Mouse (Mus musculus): ENCODE measurements around the gene Ide. TPM values are rescaled to one million over a fixed set of nuclear protein-coding genes. Genes with fewer than 3 reads are reported as not detected.

Ide gene
- 100 to 1,000 TPM in 11 of 26 experiments, 10 to 100 TPM in 14, 1 to 10 TPM in 1; 7.7 to 132 (median 83.5) TPM for total RNA-seq (2018; cell fraction: chromatin; rRNA removed)
- 10 to 100 TPM; 46.8 to 68.2 (median 59.2) TPM for total RNA-seq (2018; cell fraction: cytosol; rRNA removed)
- 100 to 1,000 TPM in 1 of 26 experiments, 10 to 100 TPM in 25; 16.4 to 104 (median 55.1) TPM for total RNA-seq (2018; cell fraction: nucleus; rRNA removed)
- polyA plus RNA-seq (2018) = 42.9 to 68.4 TPM (median 54.3 TPM) in 3 replicates

DNA sequence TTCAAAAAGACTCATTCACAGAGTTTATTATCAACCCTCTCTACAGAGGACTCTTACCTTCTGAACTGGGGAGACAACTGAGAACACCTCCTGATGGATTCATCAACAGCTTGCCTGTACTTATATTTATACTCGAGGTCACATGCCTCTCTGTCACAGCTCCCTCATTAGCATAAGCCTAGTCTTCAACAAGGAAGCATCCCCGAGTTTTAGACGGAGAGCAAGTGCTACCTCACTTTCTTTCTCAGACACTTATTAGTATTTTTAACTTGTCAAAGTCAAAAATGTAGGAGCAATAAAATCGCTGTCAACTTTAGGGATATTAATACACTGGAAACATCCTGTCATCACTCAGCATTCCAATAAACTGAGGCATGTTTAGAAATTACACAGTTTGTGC is at the start of gene Ide:
Gene Ide (minus strand): TSS at position 101 of the 400 bp plus-strand sequence.
- Histone ChIP-seq H3K36me3 (ENCODE audit: inconsistent target) (no peaks in the 10 kb centered on the region), H3K4me3 (ENCODE audit: inconsistent target) (no peak within 1 kb of the TSS), H3K27ac (no peak within 1 kb of the TSS), H3K79me2 (ENCODE audit: inconsistent target) (peaks cover 40% of the 10 kb centered on the region; the same call in 1 of the 2 replicates)
- 86% methylated on average over 4 of the region's 4 CpGs for WGBS (ENCODE audit: missing documents)

DNA sequence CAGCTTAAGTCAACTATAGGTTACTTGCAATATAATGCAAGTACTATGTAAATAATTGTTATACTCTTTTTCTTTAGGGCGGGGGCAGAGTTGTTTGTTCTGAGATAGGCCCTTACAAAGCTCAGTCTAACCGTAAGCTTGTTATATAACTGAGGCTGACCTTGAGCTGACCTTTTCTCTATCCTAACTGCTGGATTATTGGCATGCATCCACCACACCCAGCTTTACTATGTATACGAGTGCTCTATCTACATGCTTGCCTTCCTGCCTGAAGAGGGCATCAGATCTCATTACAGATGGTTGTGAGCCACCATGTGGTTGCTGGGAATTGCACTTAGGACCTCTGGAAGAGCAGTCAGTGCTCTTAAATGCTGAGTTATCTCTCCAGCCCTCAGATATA is 48.5 kb upstream of the Ide start:
- no peaks in the 10 kb centered on the region for H3K36me3 ChIP-seq (ENCODE audit: inconsistent target)
- H3K4me3 ChIP-seq (ENCODE audit: inconsistent target) = no peak overlapping the region
- peaks cover 54% of the 10 kb centered on the region for H3K79me2 ChIP-seq (ENCODE audit: inconsistent target)
- H3K27ac ChIP-seq = no peak overlapping the region
- WGBS (ENCODE audit: missing documents) = 100% methylated on average over 3 of the region's 3 CpGs

DNA sequence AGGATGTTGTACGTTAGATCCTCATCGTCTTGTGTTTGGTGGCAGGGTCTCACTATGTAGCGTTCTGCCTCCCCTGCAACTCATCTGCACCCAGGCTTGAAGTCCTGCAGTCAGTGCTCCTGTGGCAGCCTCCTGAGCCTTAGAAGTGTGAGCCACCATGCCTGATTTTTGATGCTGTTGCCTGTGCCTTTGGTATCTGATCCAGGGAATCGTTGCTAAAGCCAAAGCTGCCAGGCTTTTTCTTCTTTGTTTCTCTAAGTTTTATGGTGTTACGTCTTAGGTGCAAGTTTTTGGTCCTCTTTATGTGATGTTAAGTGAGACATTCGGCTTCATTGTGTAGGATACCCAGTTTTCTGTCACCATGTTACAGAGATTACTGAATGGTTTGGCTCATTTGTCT is 41.2 kb upstream of the Ide start:
- H3K36me3 ChIP-seq (ENCODE audit: inconsistent target) = no peaks in the 10 kb centered on the region
- no peak overlapping the region for H3K4me3 ChIP-seq (ENCODE audit: inconsistent target)
- no peak overlapping the region for H3K27ac ChIP-seq
- 91% methylated on average over 6 of the region's 6 CpGs for WGBS (ENCODE audit: missing documents)
- peaks cover 76% of the 10 kb centered on the region for H3K79me2 ChIP-seq (ENCODE audit: inconsistent target)

DNA sequence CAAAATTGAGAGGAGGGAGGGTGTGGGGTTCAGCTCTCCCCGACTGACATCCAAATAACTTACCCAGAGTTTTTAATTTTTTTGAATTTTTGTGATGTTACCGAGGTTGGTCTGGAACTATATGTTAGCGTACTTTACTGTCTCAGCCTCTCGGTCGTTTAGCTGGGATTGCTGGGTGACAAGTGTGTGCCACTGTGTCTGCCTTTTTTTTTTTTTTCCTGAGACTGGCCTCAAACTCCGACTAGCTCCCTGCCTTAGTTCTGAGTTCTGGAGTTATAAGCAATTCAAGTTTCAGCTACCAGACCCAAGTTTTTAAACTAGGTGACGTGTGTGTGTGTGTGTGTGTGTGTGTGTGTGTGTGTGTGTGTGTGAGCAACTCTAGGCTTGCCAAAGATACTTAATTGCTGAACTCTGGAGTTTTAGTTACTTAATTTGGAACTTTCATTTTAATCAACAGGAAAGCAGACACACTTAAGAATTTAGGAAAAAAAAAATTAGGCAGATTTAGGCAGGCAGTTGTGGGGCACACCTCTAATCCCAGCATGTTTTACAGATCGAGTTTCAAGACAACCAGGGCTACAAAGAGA is 39.8 kb upstream of the Ide start:
- peak overlapping the region; percentile 77 for H3K4me3 ChIP-seq (ENCODE audit: inconsistent target)
- H3K79me2 ChIP-seq (ENCODE audit: inconsistent target) = peaks cover 63% of the 10 kb centered on the region
- H3K36me3 ChIP-seq (ENCODE audit: inconsistent target) = no peaks in the 10 kb centered on the region
- peak overlapping the region; percentile 84 for H3K27ac ChIP-seq
- WGBS (ENCODE audit: missing documents) = 13% methylated on average over 8 of the region's 8 CpGs

DNA sequence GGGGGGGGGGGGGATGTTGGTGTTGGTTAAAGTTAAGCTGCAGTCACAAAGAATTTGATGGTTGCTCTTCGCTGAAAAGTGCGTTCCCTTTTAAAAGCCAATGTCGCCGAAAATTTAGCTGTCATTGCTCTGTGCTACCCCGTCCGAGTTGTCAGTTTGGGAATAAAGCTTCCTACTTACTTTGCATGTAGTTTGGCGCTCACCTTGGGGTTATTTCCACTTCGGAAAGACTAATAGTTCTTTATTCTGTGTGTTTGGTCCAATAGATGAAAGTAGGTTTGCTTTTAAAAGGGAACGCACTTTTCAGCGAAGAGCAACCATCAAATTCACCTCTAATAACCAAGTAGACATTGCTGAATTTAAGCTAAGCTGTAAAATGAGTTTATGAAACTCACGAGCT is 39.2 kb upstream of the Ide start:
- Histone ChIP-seq H3K27ac (peak overlapping the region; percentile 84), H3K4me3 (ENCODE audit: inconsistent target) (peak overlapping the region; percentile 77), H3K79me2 (ENCODE audit: inconsistent target) (peaks cover 56% of the 10 kb centered on the region), H3K36me3 (ENCODE audit: inconsistent target) (no peaks in the 10 kb centered on the region)
- WGBS (ENCODE audit: missing documents) = 1% methylated on average over 11 of the region's 11 CpGs

DNA sequence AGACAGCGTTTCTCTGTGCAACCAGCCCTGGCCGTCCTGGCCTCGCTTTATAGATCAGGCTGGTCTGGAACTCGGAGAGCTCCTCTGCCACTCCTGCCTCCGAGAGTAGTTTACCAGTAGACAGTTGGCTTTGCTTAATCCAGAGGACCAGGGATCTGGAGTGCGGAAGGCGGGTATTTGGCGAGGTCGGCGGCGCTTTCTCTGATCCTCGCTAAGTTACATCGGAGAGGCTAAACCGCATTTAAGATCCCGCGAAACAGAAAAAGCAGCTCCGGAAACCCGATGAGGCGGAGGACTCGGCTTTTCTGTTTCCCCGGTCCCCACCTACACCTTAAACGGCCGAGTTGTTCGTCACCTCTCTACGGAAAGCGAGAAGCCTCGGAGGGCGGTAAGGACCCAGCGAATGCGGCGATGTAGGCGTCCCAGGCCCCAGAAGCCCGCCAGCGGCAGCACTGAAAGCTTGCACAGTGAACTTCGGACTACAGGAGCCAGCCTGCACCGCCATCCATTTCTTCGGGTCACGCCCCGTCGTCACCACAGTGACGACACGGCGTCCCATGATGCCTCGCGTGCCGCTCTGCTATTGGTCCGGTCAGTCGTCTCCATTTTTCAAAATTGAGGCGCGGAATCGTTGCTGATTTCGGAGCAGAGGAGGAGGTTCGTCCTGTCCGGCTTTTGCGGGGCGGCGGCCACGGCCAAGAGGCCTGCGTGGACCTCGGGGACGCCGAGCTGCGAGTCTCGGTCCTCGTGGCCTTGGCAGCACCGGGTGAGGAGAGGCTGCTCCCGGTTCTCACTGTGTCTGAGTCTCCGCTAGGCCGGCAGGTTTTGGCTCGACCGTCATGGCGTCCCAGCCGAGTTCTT is 38.3 kb upstream of the Ide start, which contains the start of gene Kif11:
Gene Kif11 (plus strand): TSS at position 649 of the 861 bp plus-strand sequence.
- H3K36me3 ChIP-seq (ENCODE audit: inconsistent target) = no peaks in the 10 kb centered on the region
- 1% methylated on average over 73 of the region's 73 CpGs for WGBS (ENCODE audit: missing documents)
- peak within 1 kb of the TSS; percentile 77 for H3K4me3 ChIP-seq (ENCODE audit: inconsistent target)
- H3K79me2 ChIP-seq (ENCODE audit: inconsistent target) = peaks cover 48% of the 10 kb centered on the region
- peak within 1 kb of the TSS; percentile 84 for H3K27ac ChIP-seq

DNA sequence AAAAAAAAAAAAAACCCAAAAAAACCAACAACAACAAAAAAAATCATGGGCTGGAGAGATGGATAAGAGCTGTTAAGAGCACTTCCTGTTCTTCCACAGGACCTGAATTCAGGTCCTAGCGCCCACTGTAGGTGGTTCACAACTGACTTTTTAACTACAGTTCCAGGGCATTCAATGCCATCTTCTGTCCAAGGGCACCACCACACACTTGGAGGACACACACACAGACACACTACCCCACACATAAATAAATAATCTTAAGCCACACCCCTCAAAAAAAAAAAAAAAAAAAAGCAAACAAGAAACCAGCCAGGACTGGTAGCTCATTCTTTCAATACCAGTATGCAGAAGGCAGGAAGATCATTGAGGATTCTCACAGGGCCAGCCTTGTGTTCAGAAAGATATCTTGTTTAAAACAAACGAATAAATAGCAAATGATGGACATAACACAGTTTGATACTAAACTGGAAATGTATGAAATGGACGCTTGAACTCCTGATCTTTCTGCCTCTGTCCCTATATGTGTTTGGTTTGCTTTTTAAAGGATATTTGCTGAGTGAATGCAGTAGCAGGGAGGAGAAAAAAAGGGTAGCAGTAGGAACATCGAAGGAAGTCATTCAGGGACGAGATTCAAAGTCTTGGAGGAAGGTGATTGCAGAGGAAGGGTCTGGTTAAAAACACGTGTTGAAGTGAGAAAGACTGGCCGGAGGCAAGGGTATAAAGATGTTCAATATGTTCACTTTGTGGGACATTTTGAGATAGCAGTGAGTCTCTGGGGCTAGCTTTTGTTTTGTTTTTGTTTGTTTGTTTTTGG is 37.5 kb upstream of the Ide start:
- Histone ChIP-seq H3K36me3 (ENCODE audit: inconsistent target) (no peaks in the 10 kb centered on the region), H3K4me3 (ENCODE audit: inconsistent target) (peak overlapping the region; percentile 77), H3K27ac (peak overlapping the region; percentile 84), H3K79me2 (ENCODE audit: inconsistent target) (peaks cover 39% of the 10 kb centered on the region)
- WGBS (ENCODE audit: missing documents) = 14% methylated on average over 7 of the region's 7 CpGs

DNA sequence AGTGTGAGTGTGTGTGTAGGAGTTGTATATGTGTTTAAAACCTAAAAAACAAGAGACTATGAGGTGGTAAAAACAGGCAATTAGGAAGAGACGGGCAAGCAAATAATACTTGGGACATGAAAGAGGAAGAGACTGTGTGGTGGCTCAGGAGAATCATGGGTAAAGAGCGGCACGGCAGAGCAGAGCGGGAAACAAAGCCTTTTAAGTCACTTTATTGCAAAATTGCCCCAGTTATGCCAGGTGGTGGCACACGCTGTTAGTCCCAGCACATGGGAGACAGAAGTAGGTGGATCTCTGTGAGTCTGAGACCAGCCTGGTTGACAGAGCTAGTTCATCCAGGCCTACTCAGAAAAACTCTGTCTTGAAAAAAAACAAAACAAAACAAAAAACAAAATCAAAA is 32.7 kb upstream of the Ide start:
- peak overlapping the region; percentile 55 for H3K27ac ChIP-seq
- 2% methylated on average over 5 of the region's 5 CpGs for WGBS (ENCODE audit: missing documents)
- H3K4me3 ChIP-seq (ENCODE audit: inconsistent target) = peak overlapping the region; percentile 13
- H3K36me3 ChIP-seq (ENCODE audit: inconsistent target) = no peaks in the 10 kb centered on the region
- H3K79me2 ChIP-seq (ENCODE audit: inconsistent target) = no peaks in the 10 kb centered on the region

DNA sequence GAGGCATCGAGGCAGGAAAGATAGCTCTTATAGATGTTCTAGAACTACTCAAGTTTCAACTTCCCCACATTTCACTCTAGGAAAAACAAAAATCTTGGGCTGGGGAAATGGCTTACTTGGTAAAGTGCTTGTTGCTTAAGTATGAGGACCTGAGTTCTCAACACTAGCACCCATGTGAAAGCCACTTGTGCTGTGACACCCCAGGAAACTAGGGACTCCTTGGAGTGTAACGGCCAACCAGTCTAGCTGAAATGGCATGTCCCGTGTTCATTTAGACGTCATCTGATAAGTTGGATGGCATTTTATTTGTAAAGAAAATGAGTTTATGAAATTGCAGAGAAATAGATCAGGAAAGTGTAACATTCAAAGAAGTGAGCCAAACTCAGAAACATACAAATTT is 32.3 kb upstream of the Ide start:
- Histone ChIP-seq H3K79me2 (ENCODE audit: inconsistent target) (no peaks in the 10 kb centered on the region), H3K4me3 (ENCODE audit: inconsistent target) (no peak overlapping the region), H3K27ac (peak overlapping the region; percentile 55), H3K36me3 (ENCODE audit: inconsistent target) (no peaks in the 10 kb centered on the region)
- 65% methylated on average over 4 of the region's 4 CpGs for WGBS (ENCODE audit: missing documents)

DNA sequence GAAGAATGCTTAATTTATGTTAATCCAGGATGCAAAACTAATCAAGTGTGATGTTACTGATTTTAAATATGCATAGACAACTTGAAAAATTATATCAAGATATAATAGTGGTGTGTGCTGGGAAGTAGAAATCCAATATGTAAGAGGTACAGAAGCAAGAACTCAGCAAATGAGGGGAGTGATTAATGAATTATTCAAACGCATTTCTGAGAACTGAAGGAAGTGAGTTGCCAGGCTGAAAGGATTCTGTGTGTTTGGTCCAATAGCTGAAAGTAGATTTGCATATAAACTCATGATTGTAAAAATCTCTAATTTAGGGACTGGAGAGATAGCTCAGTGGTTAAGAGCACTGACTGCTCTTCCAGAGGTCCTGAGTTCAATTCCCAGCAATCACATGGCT is 31.3 kb upstream of the Ide start:
- no peaks in the 10 kb centered on the region for H3K36me3 ChIP-seq (ENCODE audit: inconsistent target)
- H3K27ac ChIP-seq = no peak overlapping the region
- 86% methylated on average over 1 of the region's 1 CpGs for WGBS (ENCODE audit: missing documents)
- H3K79me2 ChIP-seq (ENCODE audit: inconsistent target) = no peaks in the 10 kb centered on the region
- H3K4me3 ChIP-seq (ENCODE audit: inconsistent target) = no peak overlapping the region

DNA sequence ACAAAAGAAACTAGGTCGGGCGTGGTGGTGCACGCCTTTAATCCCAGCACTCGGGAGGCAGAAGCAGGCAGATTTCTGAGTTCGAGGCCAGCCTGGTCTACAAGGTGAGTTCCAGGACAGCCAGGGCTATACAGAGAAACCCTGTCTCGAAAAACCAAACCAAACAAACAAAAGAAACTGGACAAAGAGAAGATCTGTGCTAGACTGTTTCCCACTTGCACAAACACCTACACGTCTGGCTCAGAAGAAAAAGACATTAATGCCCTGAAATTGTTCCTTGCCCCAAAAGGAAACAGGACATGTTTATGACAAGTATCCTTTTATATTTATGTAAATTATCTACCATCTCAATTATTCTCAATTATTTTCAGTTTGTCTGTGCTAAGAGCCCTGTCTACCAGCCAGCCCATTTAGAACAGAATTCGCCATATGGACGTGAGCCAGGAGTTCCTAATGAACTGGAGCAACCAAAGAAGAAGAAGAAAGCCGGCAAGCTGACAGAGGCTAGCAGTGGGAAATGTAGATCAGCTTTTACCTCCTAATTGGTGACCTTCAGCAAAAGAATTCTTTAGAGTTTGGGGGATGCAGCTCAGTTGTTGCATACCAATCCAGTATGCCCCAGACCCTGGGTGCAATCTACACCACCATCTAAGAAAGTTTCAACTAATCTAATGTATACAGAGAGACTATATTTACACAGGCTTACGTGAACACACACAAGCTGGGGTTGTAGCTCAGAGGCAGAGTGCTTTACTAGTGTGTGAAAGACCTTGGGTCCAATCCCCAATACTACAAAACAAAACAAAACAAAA is 25.7 kb upstream of the Ide start:
- Histone ChIP-seq H3K36me3 (ENCODE audit: inconsistent target) (no peaks in the 10 kb centered on the region), H3K79me2 (ENCODE audit: inconsistent target) (no peaks in the 10 kb centered on the region), H3K4me3 (ENCODE audit: inconsistent target) (no peak overlapping the region), H3K27ac (no peak overlapping the region)
- WGBS (ENCODE audit: missing documents) = 93% methylated on average over 11 of the region's 11 CpGs

DNA sequence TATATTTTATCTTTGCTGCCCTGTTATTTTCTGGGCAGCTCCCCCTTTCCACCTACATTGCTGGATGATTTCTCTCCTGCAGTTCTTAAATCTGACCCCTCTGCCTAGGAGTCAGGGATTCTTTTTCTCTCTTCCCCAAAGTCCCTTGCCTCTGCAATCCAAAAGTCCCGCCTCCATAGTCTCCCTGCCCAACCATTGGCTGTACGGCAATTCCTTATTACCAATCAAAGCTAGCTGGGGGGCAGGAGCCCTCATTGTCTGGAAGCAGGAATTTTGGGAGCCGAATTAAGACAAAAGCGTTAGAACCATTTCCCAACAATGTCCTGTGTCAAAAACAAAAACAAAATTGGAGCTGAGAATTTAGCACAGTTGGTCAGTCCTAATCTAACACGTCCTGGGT is 24.9 kb upstream of the Ide start:
- H3K27ac ChIP-seq = no peak overlapping the region
- WGBS (ENCODE audit: missing documents) = 93% methylated on average over 5 of the region's 5 CpGs
- H3K4me3 ChIP-seq (ENCODE audit: inconsistent target) = no peak overlapping the region
- H3K36me3 ChIP-seq (ENCODE audit: inconsistent target) = no peaks in the 10 kb centered on the region
- H3K79me2 ChIP-seq (ENCODE audit: inconsistent target) = no peaks in the 10 kb centered on the region

DNA sequence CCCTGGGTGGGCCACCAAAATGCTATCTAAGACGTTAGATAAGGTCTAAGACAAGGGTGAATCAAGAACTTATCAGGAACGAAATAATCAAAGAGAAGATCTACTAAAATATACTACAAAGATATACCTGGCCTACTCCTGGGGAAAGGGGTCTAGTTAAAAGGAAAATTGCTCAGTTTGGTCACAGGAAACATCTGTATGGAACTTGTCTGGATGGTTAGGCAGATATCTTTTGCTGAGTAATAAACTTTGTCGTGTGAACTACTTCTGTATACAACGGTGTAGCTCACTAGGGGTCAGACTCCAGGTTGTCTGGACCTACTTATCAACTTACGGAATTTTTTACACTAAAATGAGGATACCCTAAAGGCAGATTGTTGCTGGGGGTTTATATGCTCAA is 22.4 kb upstream of the Ide start:
- no peaks in the 10 kb centered on the region for H3K36me3 ChIP-seq (ENCODE audit: inconsistent target)
- H3K27ac ChIP-seq = no peak overlapping the region
- no peak overlapping the region for H3K4me3 ChIP-seq (ENCODE audit: inconsistent target)
- 43% methylated on average over 5 of the region's 5 CpGs for WGBS (ENCODE audit: missing documents)
- peaks cover 22% of the 10 kb centered on the region; the same call in 1 of the 2 replicates for H3K79me2 ChIP-seq (ENCODE audit: inconsistent target)

DNA sequence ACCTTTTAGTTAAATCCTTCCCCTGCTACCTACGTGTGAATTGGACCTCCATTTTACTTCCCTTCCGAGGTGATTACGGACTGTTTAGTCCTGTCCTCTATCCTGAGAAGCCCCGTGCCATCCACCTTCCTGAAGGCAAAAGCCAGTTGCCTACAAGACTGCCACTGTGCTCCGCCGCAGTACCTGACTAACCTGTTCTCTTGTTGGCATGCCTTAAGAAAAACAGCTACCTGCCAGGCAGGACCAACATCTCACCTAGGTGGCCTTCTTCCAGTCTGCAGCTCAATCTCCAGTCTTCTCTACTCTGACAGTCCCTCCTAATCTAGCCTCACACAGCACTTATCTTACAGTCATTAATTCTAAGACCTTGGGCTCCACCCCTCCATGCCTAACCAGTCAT is 15.7 kb upstream of the Ide start:
- Histone ChIP-seq H3K4me3 (ENCODE audit: inconsistent target) (no peak overlapping the region), H3K36me3 (ENCODE audit: inconsistent target) (no peaks in the 10 kb centered on the region), H3K79me2 (ENCODE audit: inconsistent target) (peaks cover 79% of the 10 kb centered on the region; the same call in 1 of the 2 replicates), H3K27ac (no peak overlapping the region)
- WGBS (ENCODE audit: missing documents) = 95% methylated on average over 6 of the region's 6 CpGs
